Mouse (Mus musculus) right cerebral cortex, postnatal 14 days (tissue): ENCODE measurements at regions not wholly inside any gene's neighbourhood (a gene's known extent, or its start where the extent isn't known, plus 50 kb on each side); places are given as distances from the start of the nearest gene placed in this dataset.

Experiments used
- DNase-seq: peaks from one replicate; pipeline ENCODE4 v3.0.0; 2022

DNA sequence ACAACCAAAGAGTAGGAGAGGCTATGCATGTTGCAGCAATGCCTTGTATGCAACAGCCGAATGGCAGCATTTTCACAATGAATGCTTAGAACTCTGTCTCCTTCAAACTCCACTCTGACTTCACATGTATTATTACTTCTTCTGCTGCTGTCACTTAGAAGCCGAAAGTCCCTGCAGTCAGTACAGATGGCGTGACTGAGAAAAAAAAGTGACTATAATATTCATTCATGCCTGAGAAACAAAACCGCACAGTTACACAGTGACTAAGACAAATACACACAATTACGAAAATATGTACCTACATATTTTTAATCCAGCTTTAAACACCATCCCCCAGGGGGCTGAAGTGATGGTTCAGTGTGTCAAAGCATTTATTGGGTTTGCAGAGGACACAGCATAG lies 154.8 kb upstream of the Pitx2 start:
- no peak for DNase-seq

DNA sequence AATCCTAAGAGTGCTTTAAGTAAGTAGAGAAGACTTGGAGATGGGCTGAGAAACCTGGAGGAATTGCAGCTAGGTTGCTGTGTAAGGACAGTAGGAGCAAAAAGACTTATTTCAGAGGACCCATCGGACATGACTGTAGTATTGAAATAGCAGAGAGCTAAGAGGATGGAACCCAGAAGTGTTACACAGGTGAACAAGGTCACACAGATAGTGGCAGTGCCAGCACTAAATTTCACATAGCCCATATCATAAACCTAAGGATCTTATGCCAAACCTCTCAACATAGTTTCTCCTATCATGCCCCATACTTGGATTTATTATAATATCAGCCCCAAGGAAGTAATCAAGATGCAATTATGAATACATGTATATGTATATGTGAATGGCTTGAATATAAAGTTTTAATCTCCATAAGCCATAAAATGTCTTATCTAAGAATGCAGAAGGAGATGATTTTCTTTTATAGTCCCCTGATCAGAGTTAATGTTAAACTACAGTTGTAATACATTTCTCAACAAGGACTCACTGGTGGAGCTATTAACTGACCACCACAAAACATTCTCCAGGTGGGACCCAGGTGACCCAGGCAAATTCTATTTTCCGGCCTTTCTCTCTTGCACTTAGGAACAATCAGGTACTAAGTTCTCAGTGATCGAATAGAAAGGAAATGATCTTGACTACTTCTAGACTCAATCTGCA lies 149.6 kb upstream of the Pitx2 start:
- DNase-seq = no peak

DNA sequence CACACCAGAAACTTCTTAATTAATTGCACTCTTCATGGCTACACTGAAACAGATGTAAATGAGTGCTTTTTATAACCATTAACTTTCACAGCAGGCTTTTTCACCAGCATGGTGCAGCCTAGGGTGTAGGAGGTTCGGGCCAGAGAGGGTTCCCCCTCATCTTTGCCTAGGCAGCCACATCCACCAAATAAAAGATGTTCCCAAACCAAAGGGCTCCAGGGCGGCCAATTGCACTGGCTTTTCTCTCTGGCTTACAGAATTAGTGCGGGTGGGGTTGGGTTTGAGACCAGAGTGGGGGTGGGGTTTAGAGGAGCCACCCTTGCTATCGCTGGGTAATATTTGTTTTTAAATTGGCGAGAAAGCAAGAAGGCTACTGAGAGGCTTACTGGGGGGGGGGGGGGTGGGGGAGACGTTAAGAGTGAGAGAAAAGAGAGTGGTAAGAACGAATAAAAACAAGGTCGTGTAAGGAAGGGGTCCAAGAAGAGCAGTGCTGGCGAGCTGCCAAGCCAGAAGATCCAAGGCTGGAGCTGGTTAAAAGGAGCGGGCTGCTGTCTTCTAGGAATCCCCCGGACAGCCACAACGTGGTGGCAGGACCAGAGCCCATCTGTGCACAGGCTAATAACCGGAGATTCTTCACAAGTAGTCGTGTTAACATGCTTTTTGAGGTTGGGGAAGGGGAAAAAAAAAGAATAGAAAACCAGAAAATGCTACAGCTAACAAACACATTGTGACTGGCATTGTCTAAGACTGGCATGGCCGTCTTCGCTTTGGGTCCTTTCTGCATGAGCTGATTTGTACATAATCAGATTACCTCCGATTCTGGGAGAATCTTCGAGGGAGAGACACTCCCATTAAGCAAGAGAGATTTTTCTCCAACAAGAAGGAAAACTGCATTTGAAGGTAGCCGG lies 134.0 kb upstream of the Pitx2 start:
- peak; percentile 7 for DNase-seq

DNA sequence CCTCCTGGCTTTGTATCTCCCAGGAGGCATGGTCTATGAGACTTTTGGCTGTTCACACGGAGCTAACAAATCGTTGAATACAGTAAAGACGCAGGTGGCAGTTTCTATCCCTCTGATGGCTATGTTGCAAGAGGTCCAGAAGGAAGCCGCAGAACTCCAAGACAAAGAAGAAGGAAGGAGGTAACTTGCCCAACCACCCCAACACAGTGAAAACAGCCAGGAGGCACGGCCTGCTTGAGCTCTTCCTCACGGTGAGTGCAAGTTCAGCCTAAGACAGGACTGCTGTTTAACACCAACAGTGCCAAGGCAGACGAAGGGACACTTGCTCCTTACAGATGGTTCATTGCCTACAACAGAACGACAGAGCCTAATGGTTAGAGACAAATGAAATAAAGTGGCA lies 130.0 kb upstream of the Pitx2 start:
- DNase-seq = no peak

DNA sequence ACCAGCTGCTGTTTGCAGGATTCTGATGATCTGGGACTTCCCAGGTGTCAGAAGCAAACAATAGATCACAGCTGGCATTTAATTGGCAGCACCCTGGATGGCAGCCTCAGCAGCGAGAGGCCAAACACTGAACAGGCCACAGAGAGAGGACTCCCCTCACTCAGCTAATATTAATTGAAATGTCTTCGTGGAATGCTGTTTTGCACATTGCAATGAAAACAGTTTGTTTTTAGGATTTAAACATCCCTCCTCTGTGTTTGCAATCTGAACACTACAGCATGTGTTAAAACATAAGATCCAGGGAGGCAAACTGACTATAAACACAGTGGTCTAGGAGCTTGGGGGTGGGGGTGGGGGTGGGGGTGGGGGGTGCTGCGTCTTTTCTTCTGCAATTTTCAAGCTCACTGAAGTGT lies 129.2 kb upstream of the Pitx2 start:
- DNase-seq = no peak

DNA sequence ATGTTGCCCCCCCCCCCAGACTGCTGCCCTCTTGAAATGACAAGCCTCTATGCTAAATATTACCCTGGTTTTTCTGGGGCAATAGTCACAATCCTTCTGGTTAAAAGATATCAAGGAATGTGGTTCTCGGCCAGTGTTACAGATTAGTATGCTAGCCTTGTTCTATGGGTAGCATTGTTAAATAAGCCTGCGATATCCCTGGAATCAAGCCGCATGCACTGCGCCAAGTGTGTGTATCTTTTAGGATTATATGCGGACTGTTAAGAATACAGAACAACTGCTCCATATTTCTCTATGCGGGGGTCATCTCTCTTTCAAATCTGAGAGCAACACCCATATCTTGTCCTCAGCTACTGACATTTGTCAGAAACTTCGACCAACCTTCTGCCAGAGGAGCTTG lies 128.7 kb upstream of the Pitx2 start:
- DNase-seq = no peak

DNA sequence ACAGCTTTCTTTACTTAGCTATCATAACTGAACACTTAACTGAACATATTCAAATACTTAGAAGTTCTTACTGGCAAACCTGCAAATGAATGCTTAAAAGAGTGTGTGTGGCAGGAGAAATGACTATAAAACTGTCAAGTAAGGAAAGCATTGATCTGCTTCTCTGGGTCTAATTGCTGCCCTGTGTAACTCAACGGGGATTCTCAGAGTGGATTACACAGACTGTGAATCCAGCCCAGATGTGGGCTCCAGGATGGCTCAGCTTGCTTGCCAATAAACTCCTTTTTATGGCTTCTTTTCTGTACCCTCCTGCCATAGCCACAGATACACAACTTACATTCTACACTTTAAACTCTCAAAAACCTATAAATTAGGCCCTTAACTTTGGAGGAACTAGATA lies 123.3 kb upstream of the Pitx2 start:
- DNase-seq = no peak

DNA sequence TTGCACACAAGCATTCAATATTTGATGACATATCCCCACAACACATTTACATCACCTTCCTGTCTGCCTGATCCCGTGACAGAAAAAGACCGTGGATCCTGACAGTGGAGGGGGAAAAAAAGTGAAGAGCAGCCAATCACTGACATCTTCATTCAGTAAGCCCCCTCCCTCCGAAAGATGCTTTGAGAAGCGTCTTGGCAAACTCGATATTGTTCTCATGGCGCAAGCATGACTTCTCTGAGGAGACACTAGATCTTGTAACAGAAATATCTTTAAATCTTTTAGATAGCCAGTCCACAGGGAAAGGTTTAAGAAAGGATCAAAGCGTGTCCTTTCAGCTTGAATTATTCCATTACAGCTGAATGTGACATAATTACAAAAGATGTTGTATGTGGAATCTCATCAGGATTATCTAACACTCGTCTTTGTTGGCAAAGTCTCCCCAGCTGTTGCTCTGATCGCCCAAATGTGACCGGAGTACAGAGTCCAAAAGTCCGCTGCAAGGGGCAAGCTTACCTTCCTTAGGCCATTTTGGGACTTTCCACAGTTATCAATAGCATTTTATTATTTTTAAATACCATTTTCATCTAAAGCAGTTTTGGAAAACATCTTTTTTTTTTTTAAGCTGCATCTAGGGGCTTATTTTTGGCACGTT lies 95.8 kb upstream of the Pitx2 start:
- DNase-seq = no peak

DNA sequence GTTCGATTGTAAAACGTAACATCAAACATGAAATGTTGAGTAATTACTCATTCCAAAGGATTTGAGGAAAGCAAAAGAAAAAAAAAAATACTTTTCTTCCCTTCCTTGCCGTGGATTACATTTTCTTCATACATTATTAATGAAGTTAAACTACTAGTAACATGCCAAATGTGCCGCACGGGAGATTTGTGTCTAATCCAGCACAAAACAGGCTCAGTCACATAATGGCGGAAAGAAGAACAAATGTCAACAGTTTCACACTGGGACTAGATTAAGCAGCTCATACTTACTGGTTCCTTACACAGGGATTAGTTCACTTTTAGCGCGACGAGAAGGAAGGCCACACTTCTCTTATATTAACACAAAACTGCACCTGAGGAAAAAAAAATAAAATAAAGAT lies 94.9 kb upstream of the Pitx2 start:
- no peak for DNase-seq

DNA sequence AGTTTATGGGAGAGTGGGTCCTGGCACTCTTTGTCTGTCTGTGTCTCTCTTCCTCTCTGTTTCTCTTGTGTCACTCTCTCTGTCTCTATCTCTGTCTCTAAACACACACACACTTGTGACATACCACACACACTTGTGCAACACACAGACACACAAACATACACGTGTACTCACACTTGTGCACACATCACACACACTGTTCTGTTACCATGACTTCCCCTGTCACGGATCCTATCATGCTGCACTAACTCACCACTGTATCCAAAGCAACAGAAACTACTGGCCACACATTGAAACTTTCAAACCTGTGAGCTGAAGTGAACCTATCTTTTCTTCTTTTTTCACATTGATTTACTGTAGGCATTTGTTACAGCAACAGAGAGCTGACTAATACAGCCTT lies 93.5 kb upstream of the Pitx2 start:
- no peak for DNase-seq

DNA sequence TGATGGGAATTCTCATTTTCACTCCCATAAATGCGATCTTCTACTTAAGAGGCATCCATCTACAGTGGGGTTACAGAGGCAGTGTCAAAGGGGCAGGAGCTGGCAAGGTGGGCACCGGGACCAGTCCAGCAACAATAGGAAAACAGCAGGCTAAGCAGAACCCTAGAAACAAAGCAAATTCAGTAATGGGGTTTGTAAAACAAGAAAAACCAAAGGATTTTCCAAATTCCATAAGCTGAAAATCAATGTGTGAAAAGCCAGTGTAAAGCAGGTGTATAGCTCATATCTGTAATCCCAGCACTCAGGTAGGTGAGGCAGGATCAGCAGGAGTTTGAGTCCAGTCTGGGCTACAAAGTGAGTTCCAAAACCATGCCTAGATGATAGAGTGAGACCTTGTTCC lies 69.2 kb upstream of the Pitx2 start:
- DNase-seq = no peak

DNA sequence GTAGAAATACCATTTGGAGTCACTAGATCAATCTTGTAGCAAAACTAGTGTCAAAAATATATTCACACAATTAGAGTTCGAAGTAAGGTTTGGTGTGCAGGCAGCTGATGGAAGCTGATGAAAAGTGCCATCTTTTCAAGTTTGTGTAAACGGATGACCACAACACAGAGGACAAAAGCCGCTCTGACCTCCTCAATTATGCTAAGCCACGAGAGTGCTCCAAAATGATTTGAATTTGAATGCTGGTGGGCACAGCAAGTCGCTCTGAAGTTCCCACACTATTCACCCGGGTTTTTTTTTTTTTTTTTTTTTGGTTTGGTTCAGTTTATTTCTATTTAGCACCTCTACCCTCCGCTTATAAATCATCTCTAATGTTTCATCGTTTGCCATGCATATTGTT lies 68.5 kb upstream of the Pitx2 start:
- no peak for DNase-seq

DNA sequence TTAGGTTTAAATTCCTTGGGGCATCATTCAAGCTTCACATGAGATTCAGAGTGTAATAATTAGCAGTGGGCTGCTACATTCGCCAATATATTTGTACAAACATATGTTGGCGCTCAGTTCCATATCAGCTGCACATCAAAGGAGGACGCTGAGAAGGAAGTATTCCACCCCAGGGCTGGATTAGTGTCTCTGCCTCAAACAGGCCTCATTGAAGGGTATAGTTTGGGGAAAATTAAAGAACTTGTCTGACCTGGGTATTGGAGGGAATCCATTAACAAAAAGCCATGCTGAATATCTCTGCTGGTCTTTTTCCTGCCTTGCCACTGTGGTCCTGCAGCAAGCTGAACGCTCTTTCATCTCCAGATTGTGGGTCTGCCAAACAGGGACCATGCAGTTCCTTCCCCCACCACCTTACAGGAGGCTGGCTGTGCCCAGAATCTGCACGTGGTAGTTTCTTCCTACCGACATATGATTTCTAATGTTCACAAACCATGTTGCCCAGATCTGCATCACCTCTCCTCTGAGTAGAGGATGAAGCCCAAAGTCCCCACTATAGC lies 67.7 kb upstream of the Pitx2 start:
- no peak for DNase-seq
